Mouse (Mus musculus) kidney, adult 18-20 months (tissue): Measurements from ENCODE around the gene Fndc3b.
A peak's percentile ranks its signal among the peaks of the same experiment; 100 is the strongest.

Experiments
- DNase-seq: peaks from one replicate; pipeline ENCODE4 v3.0.0; 2021

Gene Fndc3b

GRCm38 (mm10) chr3:27456514-27456913, 254.6 kb downstream of the Fndc3b start:
- no peak for DNase-seq

GRCm38 (mm10) chr3:27454402-27455195, 256.5 kb downstream of the Fndc3b start:
- DNase-seq = no peak

GRCm38 (mm10) chr3:27453453-27454098, 257.5 kb downstream of the Fndc3b start:
- DNase-seq = no peak

DNA sequence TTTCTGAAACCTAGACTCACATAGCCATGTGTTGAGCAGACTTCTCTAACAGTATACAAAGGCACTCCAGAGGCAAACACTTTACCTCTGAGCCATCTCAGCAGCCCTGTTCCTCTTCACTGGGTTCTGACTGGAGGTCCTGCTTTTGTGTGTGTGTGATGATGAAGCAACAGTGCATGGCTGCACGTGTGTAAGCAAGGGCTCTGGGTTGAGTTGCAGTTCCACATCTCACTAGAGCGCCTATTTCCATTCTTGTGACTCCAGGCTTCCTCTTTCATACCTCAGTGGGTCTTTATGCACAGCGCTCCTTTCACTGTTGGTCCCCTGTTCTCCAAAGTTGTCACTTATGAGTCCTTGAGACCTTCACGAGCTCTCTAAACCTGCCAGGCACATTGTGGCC, 261.7 kb downstream of the Fndc3b start:
- no peak for DNase-seq

DNA sequence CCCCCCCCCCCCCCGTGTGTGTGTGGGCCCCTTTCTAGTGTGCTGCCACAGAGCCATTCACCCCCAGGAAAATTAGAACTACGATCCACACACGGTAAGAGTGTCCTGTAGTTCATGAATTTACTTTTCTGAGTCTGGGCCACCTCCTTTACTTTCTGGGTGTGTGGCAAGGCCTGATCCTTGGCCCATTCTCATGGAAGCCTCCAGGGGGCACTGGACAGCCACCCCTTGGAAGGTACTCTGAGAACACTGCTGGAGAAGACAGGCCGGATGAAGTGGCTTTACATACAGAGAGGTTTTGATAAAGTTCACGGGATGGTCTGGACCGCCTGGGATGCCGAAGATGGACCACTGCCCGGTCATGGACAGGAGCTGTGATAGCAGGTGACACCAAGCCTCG, 262.7 kb downstream of the Fndc3b start:
- DNase-seq = peak; percentile 22

DNA sequence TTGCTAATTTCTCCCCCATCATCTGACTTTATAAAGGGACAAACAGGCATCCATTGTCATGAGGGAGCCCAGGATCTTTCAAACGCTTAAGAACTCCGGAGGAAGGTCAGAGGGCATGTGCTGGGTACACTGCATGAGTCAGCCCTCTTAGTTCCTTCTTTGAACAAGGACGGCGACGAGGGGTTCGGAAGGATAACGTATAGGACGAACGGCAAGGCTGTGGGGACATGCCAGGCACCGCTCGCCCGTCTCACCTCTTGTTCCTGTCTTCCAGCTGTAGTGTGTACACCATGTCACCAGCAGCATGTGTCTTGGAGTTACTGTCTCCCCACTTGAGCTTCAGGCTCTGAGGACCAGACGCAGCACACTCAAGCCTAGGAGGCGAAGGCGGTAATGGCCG, 271.4 kb downstream of the Fndc3b start:
- no peak for DNase-seq

DNA sequence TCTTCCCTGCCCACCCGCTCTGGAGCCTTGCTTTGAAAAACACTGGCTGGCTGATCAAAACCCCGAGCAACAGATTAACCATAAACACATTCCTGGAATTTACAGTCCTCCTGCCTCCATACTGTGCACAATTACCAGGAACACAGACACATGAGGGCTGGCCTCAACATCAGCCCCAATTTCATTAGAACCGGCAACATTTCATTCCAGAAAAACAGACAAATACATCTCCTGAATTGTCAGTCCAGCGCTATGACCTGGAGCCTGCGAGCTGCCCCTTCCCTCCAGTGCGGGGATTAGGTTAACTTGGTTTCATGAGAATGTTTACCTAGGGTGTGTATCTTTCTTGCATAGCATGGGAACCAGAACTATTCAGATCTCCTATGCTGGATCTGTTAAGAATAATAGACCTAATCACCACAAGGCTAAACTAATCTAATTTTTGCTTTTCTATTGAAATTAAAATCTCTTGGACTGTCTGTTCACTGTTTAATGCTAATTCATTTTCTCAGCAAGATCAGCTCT, 275.9 kb downstream of the Fndc3b start:
- no peak for DNase-seq

DNA sequence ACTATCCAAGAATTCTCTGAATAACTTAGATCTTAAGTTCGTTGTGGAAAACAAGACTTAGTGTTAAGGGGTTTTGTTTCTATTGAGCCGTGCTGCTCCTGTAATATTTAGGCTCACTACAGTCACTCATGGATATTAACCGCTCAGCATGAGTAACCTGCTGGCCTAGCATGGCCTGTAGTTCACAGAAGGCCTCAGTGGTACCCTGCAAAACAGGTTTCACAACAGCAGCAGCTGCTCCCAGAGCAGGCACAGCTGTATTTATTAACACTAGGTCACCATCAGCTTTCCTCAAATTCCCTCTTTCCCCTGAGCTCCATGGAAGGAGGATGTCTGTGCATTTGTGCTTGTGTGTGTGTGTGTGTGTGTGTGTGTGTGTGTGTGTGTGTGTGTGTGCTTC, 278.1 kb downstream of the Fndc3b start:
- DNase-seq = no peak

- DNase-seq = peak; percentile 42
Observed at GRCm38 (mm10) chr3:27430621-27431263, 280.4 kb downstream of the Fndc3b start.

DNA sequence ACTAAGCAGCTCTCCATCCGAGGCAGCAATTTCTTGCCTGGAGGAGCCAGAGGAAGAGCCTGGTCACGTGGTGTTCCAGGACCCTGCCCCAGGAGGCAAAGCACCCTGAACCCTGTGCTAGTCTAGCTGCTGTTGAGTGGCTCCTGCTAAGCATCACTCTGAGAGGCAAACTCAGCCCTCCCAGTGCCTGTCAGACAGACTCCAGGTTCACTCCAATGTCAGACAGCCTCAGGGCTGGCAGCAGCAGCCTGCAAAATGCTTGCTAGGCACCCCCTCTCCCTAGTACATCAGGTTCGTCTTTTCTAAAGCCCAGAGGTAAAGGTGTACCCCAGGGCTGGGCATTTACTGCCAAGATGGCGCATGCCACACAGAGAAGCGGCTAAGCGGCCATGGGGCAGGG, 283.7 kb downstream of the Fndc3b start:
- no peak for DNase-seq

DNA sequence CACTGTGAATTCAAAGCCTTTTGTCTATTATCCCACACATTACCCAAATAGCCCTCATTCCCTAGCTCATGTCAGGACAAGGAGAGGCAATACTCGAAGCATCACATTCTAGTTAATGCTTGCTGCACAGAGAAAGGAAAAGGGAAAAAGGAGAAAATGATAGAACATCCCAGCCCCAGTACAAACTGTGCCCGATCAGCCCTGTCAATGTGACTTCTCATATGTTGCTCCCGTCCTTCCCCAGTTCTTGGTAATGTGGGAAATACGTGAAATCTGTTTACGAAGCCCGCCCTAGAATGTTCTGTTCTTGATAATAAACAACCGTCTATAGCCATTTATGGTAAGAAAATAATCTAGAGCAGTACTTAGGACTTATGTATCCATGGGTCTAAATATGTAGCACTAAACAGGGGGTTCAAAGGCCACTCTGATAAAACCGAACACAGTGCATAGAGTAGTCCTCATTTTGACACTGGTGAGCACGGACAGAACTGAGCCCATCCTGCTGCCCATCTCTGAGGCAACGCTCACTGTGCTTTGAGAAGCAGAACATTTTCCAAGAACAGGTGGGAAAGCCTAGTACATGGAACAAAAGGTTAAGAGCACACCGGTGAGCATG, 286.9 kb downstream of the Fndc3b start:
- no peak for DNase-seq

DNA sequence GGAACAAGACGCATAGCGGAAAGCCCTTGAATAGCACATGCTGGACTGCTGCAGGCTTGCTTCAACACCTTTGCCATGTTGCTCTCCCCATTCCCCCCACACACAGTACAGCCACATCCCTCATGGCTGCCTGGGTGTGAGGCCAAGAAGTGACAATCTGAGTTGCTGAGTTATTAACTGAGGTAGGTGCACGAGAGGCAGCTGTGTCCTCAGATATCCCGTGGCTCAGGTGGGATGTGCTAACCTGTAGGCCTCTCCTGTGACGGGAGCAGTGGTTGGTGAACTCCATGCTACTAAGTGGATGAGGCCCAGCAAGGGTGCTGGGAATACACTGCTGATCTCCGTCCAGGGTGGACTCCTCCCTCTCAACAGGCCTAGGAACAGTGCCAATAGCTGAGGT, 288.6 kb downstream of the Fndc3b start:
- DNase-seq = no peak

- DNase-seq = no peak
Observed at GRCm38 (mm10) chr3:27421980-27422379, 289.1 kb downstream of the Fndc3b start.

- no peak for DNase-seq
Observed at GRCm38 (mm10) chr3:27418602-27419001, 292.5 kb downstream of the Fndc3b start.

DNA sequence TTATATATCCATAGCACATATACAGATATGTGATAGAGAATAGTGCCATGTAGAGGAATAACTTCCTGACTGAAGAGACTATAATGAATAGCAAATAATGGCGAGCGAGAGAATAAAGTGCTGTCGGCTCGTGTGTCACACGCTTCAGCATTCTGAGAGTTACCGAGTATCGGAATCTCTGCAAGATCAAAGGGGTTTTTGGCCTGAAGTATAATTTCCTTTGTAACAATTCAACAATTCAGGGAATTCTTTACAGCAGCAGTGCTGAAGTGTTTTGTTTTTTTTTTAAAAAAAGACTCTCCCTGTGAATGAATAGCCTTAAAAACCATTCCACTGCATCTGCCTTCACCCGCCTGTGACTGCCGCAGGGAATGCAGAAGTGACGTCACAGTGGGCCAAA, 294.3 kb downstream of the Fndc3b start:
- no peak for DNase-seq

DNA sequence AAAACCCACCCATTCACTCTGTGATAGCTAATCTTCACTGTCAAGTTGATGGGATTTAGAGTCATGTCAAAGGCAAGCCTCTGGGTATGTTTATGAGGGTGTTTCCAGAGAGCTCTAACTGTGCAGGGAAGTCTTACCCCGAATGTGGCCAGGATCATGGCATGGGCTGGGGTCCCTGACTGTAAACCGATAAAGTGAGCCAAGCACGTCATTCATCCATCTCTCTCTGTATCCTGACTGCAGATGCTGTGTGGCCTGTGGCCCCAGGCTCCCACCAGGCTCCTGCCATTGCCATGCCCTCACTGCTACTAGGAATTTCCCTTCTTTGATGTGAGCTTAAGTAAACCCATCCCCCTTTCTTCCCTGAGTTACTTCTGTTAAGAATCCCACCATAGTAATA, 297.5 kb downstream of the Fndc3b start:
- no peak for DNase-seq

- no peak for DNase-seq
Observed at GRCm38 (mm10) chr3:27411286-27411685, 299.8 kb downstream of the Fndc3b start.

DNA sequence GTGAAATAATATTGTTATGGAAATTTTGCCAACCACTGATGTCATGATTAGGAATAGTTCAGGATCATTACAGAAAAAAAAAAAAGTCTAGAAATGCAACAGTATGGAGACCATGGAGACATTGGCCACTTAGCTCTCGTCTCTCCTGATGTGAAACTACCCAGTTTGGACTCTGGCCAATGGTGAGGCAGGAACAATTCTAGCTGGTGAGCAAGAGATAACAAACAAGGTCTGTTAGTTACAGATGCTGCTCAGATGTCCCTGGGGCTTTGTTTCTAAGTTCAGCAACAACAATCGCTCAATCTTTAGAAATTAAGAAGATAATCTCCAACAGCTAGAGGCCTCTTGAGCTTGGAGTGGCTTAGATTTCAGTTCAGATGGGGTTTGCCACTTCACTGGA, 302.5 kb downstream of the Fndc3b start:
- no peak for DNase-seq

- DNase-seq = no peak
Observed at GRCm38 (mm10) chr3:27406440-27406839, 304.7 kb downstream of the Fndc3b start.

DNA sequence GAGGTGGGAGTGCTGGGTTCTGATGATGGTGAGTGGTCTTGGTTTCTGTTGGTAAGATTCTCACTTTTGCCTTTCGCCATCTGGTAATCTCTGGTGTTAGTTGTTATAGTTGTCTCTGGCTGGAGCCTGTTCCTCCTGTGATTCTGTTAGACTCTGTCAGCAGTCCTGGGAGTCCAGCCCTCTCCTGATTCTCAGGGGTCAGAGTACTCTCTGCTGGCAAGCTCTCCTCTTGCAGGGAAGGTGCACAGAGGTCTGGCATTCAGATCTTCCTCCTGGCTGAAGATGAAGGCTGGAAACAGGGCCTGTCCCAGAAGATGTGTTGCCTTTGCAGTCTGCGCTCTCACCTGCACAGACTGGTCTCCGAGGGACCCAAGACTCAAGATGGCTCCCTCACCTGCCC, 310.1 kb downstream of the Fndc3b start:
- peak; percentile 18 for DNase-seq

- DNase-seq = no peak
Observed at GRCm38 (mm10) chr3:27389923-27390322, 321.2 kb downstream of the Fndc3b start.

- no peak for DNase-seq
Observed at GRCm38 (mm10) chr3:27384836-27385235, 326.3 kb downstream of the Fndc3b start.

DNA sequence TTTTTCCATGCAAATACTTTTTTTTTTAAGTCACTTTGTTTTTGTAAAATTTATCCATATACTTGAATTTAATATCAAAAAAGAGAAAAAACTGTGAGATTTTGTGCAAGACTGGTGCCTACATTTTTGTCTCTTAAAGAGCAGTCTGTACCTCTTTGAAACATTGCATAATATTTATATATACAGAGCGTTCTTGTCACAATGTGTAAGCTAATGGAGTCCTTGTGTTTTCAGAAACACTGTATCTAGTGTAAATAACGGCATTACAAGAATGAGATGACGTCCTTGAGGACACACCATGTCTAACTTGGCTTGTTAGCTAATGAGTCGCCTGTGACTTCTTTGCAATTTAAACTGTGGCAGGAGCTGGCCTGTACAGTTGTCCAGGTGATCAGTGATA, 333.2 kb downstream of the Fndc3b start:
- DNase-seq = no peak
